Mouse (Mus musculus) hindbrain, embryonic 14.5 days (tissue): ENCODE data around the gene Rnf126. TPM values are rescaled to one million over a fixed set of nuclear protein-coding genes. Genes with fewer than 3 reads are reported as not detected.
"Not testable (repeated sequence)": the region's sequence is repeated elsewhere in the genome, so short reads cannot be mapped to it uniquely, and the experiment has no call there.

Source experiments
- ATAC-seq: fragments of 200-750 bp; cut with Nextera tagmentation; 2 replicates; pipeline ENCODE4 v1.8.0; 2017; ENCODE audit warnings: moderate number of reproducible peaks, mild to moderate bottlenecking, moderate TSS enrichment, moderate library complexity; ENCODE audit not compliant: low FRiP score
- DNase-seq: peaks from one replicate; pipeline ENCODE4 v3.0.0-alpha.2; 2015; ENCODE audit warnings: low spot score
- H3K27ac ChIP-seq: fragments of 300-500 bp; sonication (generic); 2 replicates; pipeline ENCODE4 v1.5.1; 2014; ENCODE audit warnings: mild to moderate bottlenecking, moderate library complexity
- H3K27me3 ChIP-seq: fragments of 300-500 bp; sonication (generic); 2 replicates; pipeline ENCODE4 v1.6.1; 2014; ENCODE audit warnings: mild to moderate bottlenecking, low read length, mixed read lengths; ENCODE audit not compliant: control insufficient read depth, insufficient read depth
- H3K36me3 ChIP-seq: fragments of 300-500 bp; sonication (generic); replicated peaks from 2 replicates; pipeline ENCODE4 v1.6.1; 2014; ENCODE audit not compliant: control insufficient read depth, insufficient read depth
- H3K4me1 ChIP-seq: fragments of 300-500 bp; sonication (generic); replicated peaks from 2 replicates; pipeline ENCODE4 v1.6.1; 2014; ENCODE audit warnings: antibody characterized with exemption, low read length, mixed read lengths; ENCODE audit not compliant: control insufficient read depth, insufficient read depth
- H3K4me2 ChIP-seq: fragments of 300-500 bp; sonication (generic); replicated peaks from 2 replicates; pipeline ENCODE4 v1.6.1; 2014; ENCODE audit warnings: mild to moderate bottlenecking, moderate library complexity
- H3K4me3 ChIP-seq: fragments of 300-500 bp; sonication (generic); replicated peaks from 2 replicates; pipeline ENCODE4 v1.5.1; 2014; ENCODE audit warnings: mild to moderate bottlenecking, low read length
- H3K9ac ChIP-seq: fragments of 300-500 bp; sonication (generic); 2 replicates; pipeline ENCODE4 v1.6.1; 2014
- H3K9me3 ChIP-seq: fragments of 300-500 bp; sonication (generic); 2 replicates; pipeline ENCODE4 v1.6.1; 2016; ENCODE audit warnings: low read length; ENCODE audit not compliant: control insufficient read depth
- WGBS: fragments of 180-500 bp; shearing (Covaris S2); extraction: QIAGEN DNeasy Blood & Tissue Kit; methylation state at CpG from one replicate; pipeline ENCODE4 v1.1.7; 2014; 5-methylcytosine and 5-hydroxymethylcytosine counted together
- polyA plus RNA-seq: library from polyadenylated mRNA; unstranded; fragments of >200 nt; fragmentation: Nextera tagmentation; extraction: Ambion mirVana; gene quantifications from 2 replicates; pipeline ENCODE4 v1.2.1, GENCODE M21; 2014

The Rnf126 gene
- polyA plus RNA-seq, 1 experiment from 2014 or later, result 96.7 TPM

DNA sequence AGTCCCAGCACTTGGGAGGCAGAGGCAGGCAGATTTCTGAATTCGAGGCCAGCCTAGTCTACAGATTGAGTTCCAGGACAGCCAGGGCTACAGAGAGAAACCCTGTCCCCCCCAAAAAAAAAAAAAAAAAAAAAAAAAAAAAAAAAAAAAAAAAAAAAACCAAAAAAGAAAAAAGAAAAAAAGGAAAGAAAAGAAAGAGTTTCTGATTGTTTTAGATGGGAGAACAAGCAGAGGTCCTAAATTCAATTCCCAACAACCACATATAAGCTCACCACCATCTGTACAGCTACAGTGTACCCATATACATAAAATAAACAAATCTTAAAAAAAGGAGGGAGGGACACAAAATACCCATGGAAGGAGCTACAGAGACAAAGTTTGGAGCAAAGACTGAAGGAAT is 7.1 kb downstream of the Rnf126 start:
- not testable (repeated sequence) for ATAC-seq, DNase-seq, H3K9me3 ChIP-seq, H3K27ac ChIP-seq, H3K27me3 ChIP-seq, H3K9ac ChIP-seq, H3K4me2 ChIP-seq, H3K4me3 ChIP-seq
- 89% methylated on average over 1 of the region's 1 CpGs for WGBS
- Histone ChIP-seq H3K36me3 (peaks cover 67% of the 10 kb centered on the region), H3K4me1 (peaks cover 11% of the 10 kb centered on the region; the same call in 1 of the 2 replicates)

DNA sequence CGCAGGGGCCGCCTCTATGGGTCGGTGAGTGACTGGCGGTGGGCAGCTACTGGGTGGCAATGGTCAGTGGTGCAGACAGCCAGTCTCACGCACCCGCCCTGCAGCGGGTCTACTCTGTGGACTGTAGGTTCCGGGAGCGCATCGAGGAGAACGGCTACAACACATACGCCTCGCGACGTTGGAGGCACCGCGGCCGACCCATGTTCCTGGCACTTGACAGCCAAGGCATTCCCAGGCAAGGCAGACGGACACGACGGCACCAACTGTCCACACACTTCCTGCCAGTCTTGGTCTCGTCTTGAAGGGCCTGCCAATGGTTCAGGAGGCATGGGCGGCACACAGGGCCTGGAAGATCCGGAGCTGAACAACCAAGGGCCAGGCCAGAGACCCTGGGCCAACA is 10.1 kb downstream of the Rnf126 start:
- H3K9me3 ChIP-seq, result no peaks in the 10 kb centered on the region
- WGBS, result 88% methylated on average over 24 of the region's 24 CpGs
- H3K4me2 ChIP-seq, result no peak overlapping the region
- H3K9ac ChIP-seq, result no peak overlapping the region
- no peak overlapping the region for H3K4me3 ChIP-seq
- DNase-seq (no peak), ATAC-seq (no peak)
- peaks cover 58% of the 10 kb centered on the region for H3K36me3 ChIP-seq
- peaks cover 11% of the 10 kb centered on the region; the same call in 1 of the 2 replicates for H3K4me1 ChIP-seq
- no peak overlapping the region for H3K27ac ChIP-seq
- H3K27me3 ChIP-seq, result no peaks in the 10 kb centered on the region

DNA sequence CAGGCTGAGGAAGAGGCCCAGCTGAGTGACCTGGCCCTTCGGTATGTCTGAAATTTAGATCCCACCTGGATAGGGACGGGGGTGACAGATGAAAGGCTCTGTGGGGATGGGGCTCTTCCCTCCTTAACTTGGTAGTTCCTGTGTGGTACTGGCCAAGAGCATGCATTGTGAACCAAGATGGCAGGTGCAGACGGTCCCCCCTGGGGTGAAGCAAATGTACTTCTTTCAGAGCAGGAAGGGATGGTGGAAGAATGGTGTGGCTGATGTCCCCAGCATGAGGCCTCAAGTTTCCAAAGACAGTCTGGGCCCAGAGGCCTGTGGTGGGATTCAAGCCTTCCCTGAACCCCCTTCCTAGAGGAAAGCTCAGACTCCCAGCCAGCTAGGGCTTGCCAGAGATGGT is 10.9 kb downstream of the Rnf126 start:
- no peak overlapping the region for H3K4me3 ChIP-seq
- H3K27me3 ChIP-seq, result no peaks in the 10 kb centered on the region
- H3K9ac ChIP-seq, result 0 out of 2 replicates have a peak overlapping the region, but pooled peaks have one; percentile 57
- no peak overlapping the region for H3K27ac ChIP-seq
- no peaks in the 10 kb centered on the region for H3K9me3 ChIP-seq
- H3K4me1 ChIP-seq, result peaks cover 11% of the 10 kb centered on the region; the same call in 1 of the 2 replicates
- DNase-seq (no peak), ATAC-seq (no peak)
- WGBS, result 89% methylated on average over 3 of the region's 3 CpGs
- H3K4me2 ChIP-seq, result no peak overlapping the region
- peaks cover 50% of the 10 kb centered on the region for H3K36me3 ChIP-seq

DNA sequence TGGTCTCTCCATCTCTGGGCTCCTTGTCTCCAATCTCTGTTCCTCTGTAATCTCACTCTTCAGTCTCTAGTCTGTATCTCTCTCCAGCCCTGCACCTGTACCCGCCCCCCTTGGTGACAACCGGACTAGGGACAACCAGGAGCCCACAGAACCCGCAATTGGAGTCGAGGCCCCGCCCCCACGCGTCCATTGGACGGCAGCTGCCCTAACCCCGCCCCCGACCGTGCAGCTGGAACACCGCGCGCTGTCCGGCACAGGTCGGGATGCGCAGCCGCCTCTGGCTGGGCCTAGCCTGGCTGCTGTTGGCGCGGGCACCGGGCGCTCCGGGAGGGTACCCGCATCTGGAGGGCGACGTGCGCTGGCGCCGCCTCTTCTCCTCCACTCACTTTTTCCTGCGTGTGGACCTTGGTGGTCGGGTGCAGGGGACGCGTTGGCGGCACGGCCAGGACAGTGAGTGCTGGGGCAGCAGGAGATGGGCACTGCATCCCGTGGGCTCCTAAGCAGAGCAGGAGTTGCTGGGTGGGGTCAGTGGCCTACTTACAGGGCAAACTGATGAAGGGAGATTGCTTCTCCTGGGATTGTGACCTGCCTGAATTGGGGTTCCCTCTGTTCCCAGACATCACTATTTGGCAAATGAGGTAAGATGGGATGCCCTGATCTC is 11.8 kb downstream of the Rnf126 start, which contains the start of gene Fgf22:
TSS of gene Fgf22 (plus strand) at position 221 of the 661 bp plus-strand sequence.
- Histone ChIP-seq H3K36me3 (peaks cover 41% of the 10 kb centered on the region), H3K4me2 (peak within 1 kb of the TSS; percentile 76), H3K27ac (no peak within 1 kb of the TSS), H3K9me3 (no peaks in the 10 kb centered on the region), H3K27me3 (no peaks in the 10 kb centered on the region), H3K4me1 (peaks cover 11% of the 10 kb centered on the region; the same call in 1 of the 2 replicates), H3K4me3 (peak within 1 kb of the TSS; percentile 36), H3K9ac (peak within 1 kb of the TSS; percentile 57)
- peak; percentile 62 for DNase-seq
- ATAC-seq, result peak; percentile 80
- WGBS, result 1% methylated on average over 36 of the region's 36 CpGs

GRCm38 (mm10) chr10:79748496-79748895 is 18.3 kb downstream of the Rnf126 start:
- 78% methylated on average over 6 of the region's 6 CpGs for WGBS
- no peak for ATAC-seq
- H3K27ac ChIP-seq, result no peak overlapping the region
- peaks cover 7% of the 10 kb centered on the region for H3K36me3 ChIP-seq
- no peak overlapping the region for H3K4me3 ChIP-seq
- no peaks in the 10 kb centered on the region; the same call in 1 of the 2 replicates for H3K27me3 ChIP-seq
- no peaks in the 10 kb centered on the region for H3K9me3 ChIP-seq
- H3K4me2 ChIP-seq, result no peak overlapping the region
- no peak overlapping the region for H3K9ac ChIP-seq
- no peak for DNase-seq
- peaks cover 7% of the 10 kb centered on the region for H3K4me1 ChIP-seq

DNA sequence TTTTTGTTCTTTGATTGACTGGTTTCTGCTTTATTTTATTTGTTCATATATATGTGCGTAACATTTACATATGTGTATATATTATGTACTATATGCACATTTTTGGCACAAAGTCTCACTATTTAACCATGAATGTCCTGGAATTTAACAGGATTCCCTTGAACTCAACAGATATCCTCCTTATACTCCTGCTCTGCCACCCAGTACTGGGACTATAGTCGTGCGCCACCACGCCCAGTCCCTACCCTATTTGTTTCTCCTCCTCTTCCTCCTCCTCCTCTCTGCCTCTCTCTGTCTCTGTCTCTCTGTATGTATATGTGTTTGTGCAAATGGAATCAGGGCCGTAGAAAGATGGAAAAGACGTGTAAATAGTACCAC is 20.0 kb downstream of the Rnf126 start:
- H3K9ac ChIP-seq, result peak overlapping the region; percentile 48
- peak; percentile 53 for ATAC-seq
- H3K36me3 ChIP-seq, result peaks cover 21% of the 10 kb centered on the region
- no peak for DNase-seq
- no peak overlapping the region for H3K27ac ChIP-seq
- H3K27me3 ChIP-seq, result no peaks in the 10 kb centered on the region; the same call in 1 of the 2 replicates
- H3K4me1 ChIP-seq, result peaks cover 7% of the 10 kb centered on the region
- H3K4me2 ChIP-seq, result peak overlapping the region; percentile 76
- WGBS, result 26% methylated on average over 6 of the region's 6 CpGs
- H3K4me3 ChIP-seq, result peak overlapping the region; percentile 64
- H3K9me3 ChIP-seq, result no peaks in the 10 kb centered on the region

GRCm38 (mm10) chr10:79745898-79746773 is 20.6 kb downstream of the Rnf126 start, which contains the start of gene Polrmt:
Polrmt (minus strand) TSS chr10:79746581.
- DNase-seq (peak; percentile 99), ATAC-seq (peak; percentile 96)
- peaks cover under 1% of the 10 kb centered on the region; the same call in 1 of the 2 replicates for H3K9me3 ChIP-seq
- peaks cover 26% of the 10 kb centered on the region for H3K36me3 ChIP-seq
- H3K4me2 ChIP-seq, result peak within 1 kb of the TSS; percentile 76
- H3K4me1 ChIP-seq, result peaks cover 7% of the 10 kb centered on the region
- H3K9ac ChIP-seq, result peak within 1 kb of the TSS; percentile 71
- 3% methylated on average over 38 of the region's 38 CpGs for WGBS
- peak within 1 kb of the TSS; percentile 64 for H3K4me3 ChIP-seq
- no peaks in the 10 kb centered on the region; the same call in 1 of the 2 replicates for H3K27me3 ChIP-seq
- H3K27ac ChIP-seq, result no peak within 1 kb of the TSS; the same call in 1 of the 2 replicates

DNA sequence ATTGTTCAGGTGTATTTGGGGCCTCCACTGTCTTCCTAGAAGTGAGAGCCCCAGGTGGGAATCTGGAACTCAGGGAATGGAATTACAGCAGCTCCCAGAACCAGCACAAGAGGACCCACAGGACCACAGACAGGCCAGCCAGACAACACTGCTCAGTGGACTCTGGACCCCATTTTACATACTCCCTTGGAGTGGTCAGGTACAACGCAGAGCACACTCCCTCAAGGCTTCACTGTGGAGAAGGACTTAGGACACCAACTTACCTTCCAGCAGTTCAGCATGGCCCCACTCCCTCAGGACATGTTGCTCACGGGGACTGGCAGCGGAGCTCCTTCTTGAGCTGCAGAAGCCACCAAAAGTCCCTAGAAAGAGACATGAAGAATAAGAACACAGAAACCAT is 21.3 kb downstream of the Rnf126 start:
- peaks cover 8% of the 10 kb centered on the region; the same call in 1 of the 2 replicates for H3K9me3 ChIP-seq
- H3K9ac ChIP-seq, result peak overlapping the region; percentile 71; the same call in 1 of the 2 replicates
- no peaks in the 10 kb centered on the region; the same call in 1 of the 2 replicates for H3K27me3 ChIP-seq
- peak overlapping the region; percentile 64; the same call in 1 of the 2 replicates for H3K4me3 ChIP-seq
- WGBS, result 90% methylated on average over 3 of the region's 3 CpGs
- H3K4me1 ChIP-seq, result peaks cover 7% of the 10 kb centered on the region
- H3K4me2 ChIP-seq, result peak overlapping the region; percentile 76
- H3K27ac ChIP-seq, result no peak overlapping the region
- no peak for DNase-seq
- peaks cover 33% of the 10 kb centered on the region for H3K36me3 ChIP-seq
- ATAC-seq, result no peak
